Mouse (Mus musculus) ES-E14 (cell line): ENCODE results near the gene Gdpgp1.

Source experiments
- HCFC1 ChIP-seq: IDR thresholded peaks from 2 replicates; pipeline ENCODE4 v1.6.1; 2012; ENCODE audit warnings: low read length, inconsistent platforms, borderline replicate concordance; ENCODE audit not compliant: insufficient read depth
- ZC3H11A ChIP-seq: IDR thresholded peaks from 2 replicates; pipeline ENCODE4 v1.6.1; 2012; ENCODE audit warnings: low read depth, mild to moderate bottlenecking, inconsistent platforms, low read length, borderline replicate concordance

- TF ChIP-seq ZC3H11A (no peak), HCFC1 (no peak)
Measured at GRCm38 (mm10) chr7:80183969-80184368, 48.7 kb upstream of the Gdpgp1 start.
